Mouse (Mus musculus) megakaryocyte, adult 5-6 weeks (primary cell): Measurements from ENCODE around the gene Tma7. TPM values are rescaled to one million over a fixed set of nuclear protein-coding genes. Genes with fewer than 3 reads are reported as not detected.

Experiments
- ATAC-seq: 2 replicates; pipeline ENCODE4 v1.8.0; 2016; ENCODE audit warnings: mild to moderate bottlenecking, inconsistent platforms; ENCODE audit not compliant: poor library complexity, severe bottlenecking
- total RNA-seq, 2 experiments: library from RNA; stranded (forward) in 1 of 2; stranded (reverse) in 1 of 2; fragments of 153-499, 151-499 nt in 1 of 2; fragments of 221-1000, 200-1000 nt in 1 of 2; gene quantifications; 2 replicates each; pipeline versions ENCODE4 v1.2.3 to v1.2.4; 2015 to 2017

The Tma7 gene
- total RNA-seq, 2 experiments from 2014 or later: 136 to 367 TPM

GRCm38 (mm10) chr9:109049996-109050673 is 32.3 kb downstream of the Tma7 start:
- no peak for ATAC-seq

- ATAC-seq: no peak
These were observed 33.1 kb downstream of the Tma7 start for GRCm38 (mm10) chr9:109049316-109049715.

- peak; percentile 97 for ATAC-seq
These were observed 36.1 kb downstream of the Tma7 start for GRCm38 (mm10) chr9:109046306-109046705.

GRCm38 (mm10) chr9:109041351-109041750 is 41.0 kb downstream of the Tma7 start:
- no peak for ATAC-seq

GRCm38 (mm10) chr9:109040906-109041305 is 41.5 kb downstream of the Tma7 start:
- ATAC-seq: no peak

- ATAC-seq: no peak
These were observed 42.2 kb downstream of the Tma7 start for GRCm38 (mm10) chr9:109040216-109040615.

GRCm38 (mm10) chr9:109039681-109040080 is 42.7 kb downstream of the Tma7 start:
- no peak for ATAC-seq

GRCm38 (mm10) chr9:109038901-109039364 is 43.5 kb downstream of the Tma7 start:
- ATAC-seq: peak; percentile 53

GRCm38 (mm10) chr9:109038086-109038895 is 44.1 kb downstream of the Tma7 start, which contains the start of gene Shisa5:
Gene Shisa5 (plus strand): TSS chr9:109038565.
- peak; percentile 99 for ATAC-seq

GRCm38 (mm10) chr9:109032435-109032834 is 50.0 kb downstream of the Tma7 start:
- peak; percentile 92 for ATAC-seq

- no peak for ATAC-seq
These were observed 50.7 kb downstream of the Tma7 start for GRCm38 (mm10) chr9:109031686-109032085.

- ATAC-seq: no peak
These were observed 51.4 kb downstream of the Tma7 start for GRCm38 (mm10) chr9:109031001-109031400.

- no peak for ATAC-seq
These were observed 52.1 kb downstream of the Tma7 start for GRCm38 (mm10) chr9:109030312-109030711.

GRCm38 (mm10) chr9:109028919-109029318 is 53.5 kb downstream of the Tma7 start:
- ATAC-seq: no peak

- ATAC-seq: no peak
These were observed 54.0 kb downstream of the Tma7 start for GRCm38 (mm10) chr9:109028421-109028820.

GRCm38 (mm10) chr9:109027521-109027920 is 54.9 kb downstream of the Tma7 start:
- no peak for ATAC-seq

Other genes with a start within 250 kb of the Tma7 start
- gene Slc26a6, start 229.3 kb downstream of the Tma7 start, total RNA-seq (2015): 10.0 and 14.2 TPM in 2 replicates
- gene Slc26a6, start 229.3 kb downstream of the Tma7 start, total RNA-seq (2017): 2.7 and 4.5 TPM in 2 replicates
- gene Tmem89, start 168.0 kb downstream of the Tma7 start, total RNA-seq (2015): 1.2 TPM in 1 of 2 replicates, not detected in the other
- gene Tmem89, start 168.0 kb downstream of the Tma7 start, total RNA-seq (2017): 0.28 TPM in 1 of 2 replicates, not detected in the other
- 81.6 and 86.0 TPM in 2 replicates for gene Uqcrc1, start 146.0 kb downstream of the Tma7 start, total RNA-seq (2015)
- 155 and 187 TPM in 2 replicates for gene Uqcrc1, start 146.0 kb downstream of the Tma7 start, total RNA-seq (2017)
- gene Col7a1, start 129.0 kb downstream of the Tma7 start, total RNA-seq (2015): 0.20 and 0.93 TPM in 2 replicates
- 0.16 and 1.1 TPM in 2 replicates for gene Col7a1, start 129.0 kb downstream of the Tma7 start, total RNA-seq (2017)
- not detected in 2 replicates for gene Ucn2, start 96.6 kb downstream of the Tma7 start, total RNA-seq (2015)
- not detected in 2 replicates for gene Ucn2, start 96.6 kb downstream of the Tma7 start, total RNA-seq (2017)
- gene Pfkfb4, start 90.8 kb downstream of the Tma7 start, total RNA-seq (2015): 19.3 and 22.4 TPM in 2 replicates
- 53.1 and 64.9 TPM in 2 replicates for gene Pfkfb4, start 90.8 kb downstream of the Tma7 start, total RNA-seq (2017)
- gene Shisa5, start 44.0 kb downstream of the Tma7 start, total RNA-seq (2015): 119 and 176 TPM in 2 replicates
- 453 and 632 TPM in 2 replicates for gene Shisa5, start 44.0 kb downstream of the Tma7 start, total RNA-seq (2017)
- gene Trex1, start 22.9 kb downstream of the Tma7 start, total RNA-seq (2015): 119 and 124 TPM in 2 replicates
- 68.7 and 87.5 TPM in 2 replicates for gene Trex1, start 22.9 kb downstream of the Tma7 start, total RNA-seq (2017)
- 7.2 and 9.5 TPM in 2 replicates for gene Atrip, start 8.5 kb downstream of the Tma7 start, total RNA-seq (2015)
- gene Atrip, start 8.5 kb downstream of the Tma7 start, total RNA-seq (2017): 9.7 and 10.2 TPM in 2 replicates
- 4.7 and 6.0 TPM in 2 replicates for gene Ccdc51, start 94 bp downstream of the Tma7 start, total RNA-seq (2015)
- 6.7 and 11.0 TPM in 2 replicates for gene Ccdc51, start 94 bp downstream of the Tma7 start, total RNA-seq (2017)
- gene Plxnb1, start 12.8 kb upstream of the Tma7 start, total RNA-seq (2015): 0.11 TPM in 1 of 2 replicates, not detected in the other
- 0.04 TPM in 1 of 2 replicates, not detected in the other for gene Plxnb1, start 12.8 kb upstream of the Tma7 start, total RNA-seq (2017)
- gene Fbxw21, start 79.5 kb upstream of the Tma7 start, total RNA-seq (2015): not detected in 2 replicates
- gene Fbxw21, start 79.5 kb upstream of the Tma7 start, total RNA-seq (2017): not detected in 2 replicates
- not detected in 2 replicates for gene Fbxw13, start 113.4 kb upstream of the Tma7 start, total RNA-seq (2015)
- gene Fbxw13, start 113.4 kb upstream of the Tma7 start, total RNA-seq (2017): not detected in 2 replicates
- gene Fbxw20, start 152.2 kb upstream of the Tma7 start, total RNA-seq (2015): not detected in 2 replicates
- gene Fbxw20, start 152.2 kb upstream of the Tma7 start, total RNA-seq (2017): not detected in 2 replicates
- gene Fbxw14, start 205.1 kb upstream of the Tma7 start, total RNA-seq (2015): not detected in 2 replicates
- gene Fbxw14, start 205.1 kb upstream of the Tma7 start, total RNA-seq (2017): not detected in 2 replicates